Mouse (Mus musculus): ENCODE results near the gene Arfgap2. TPM values are rescaled to one million over a fixed set of nuclear protein-coding genes. Genes with fewer than 3 reads are reported as not detected.

Arfgap2 gene
- total RNA-seq, 1 experiment from 2014 or later = 37.3 TPM

GRCm38 (mm10) chr2:91258054-91258453, 6.7 kb upstream of the Arfgap2 start:
- no peak for ATAC-seq (replicated peaks; ENCODE audit: low read depth, poor library complexity, severe bottlenecking)

GRCm38 (mm10) chr2:91258830-91259229, 5.9 kb upstream of the Arfgap2 start:
- no peak for ATAC-seq (replicated peaks; ENCODE audit: low read depth, poor library complexity, severe bottlenecking)

GRCm38 (mm10) chr2:91259493-91259892, 5.3 kb upstream of the Arfgap2 start:
- ATAC-seq (replicated peaks; ENCODE audit: low read depth, poor library complexity, severe bottlenecking) = no peak

- ATAC-seq (replicated peaks; ENCODE audit: low read depth, poor library complexity, severe bottlenecking) = no peak
These were observed 798 bp upstream of the Arfgap2 start for GRCm38 (mm10) chr2:91263692-91264660.

- ATAC-seq (replicated peaks; ENCODE audit: low read depth, poor library complexity, severe bottlenecking) = no peak
These were observed 3.3 kb downstream of the Arfgap2 start for GRCm38 (mm10) chr2:91268042-91268441.

GRCm38 (mm10) chr2:91268706-91269105, 3.9 kb downstream of the Arfgap2 start:
- ATAC-seq (replicated peaks; ENCODE audit: low read depth, poor library complexity, severe bottlenecking) = no peak

GRCm38 (mm10) chr2:91269687-91270133, 4.9 kb downstream of the Arfgap2 start:
- no peak for ATAC-seq (replicated peaks; ENCODE audit: low read depth, poor library complexity, severe bottlenecking)

- ATAC-seq (replicated peaks; ENCODE audit: low read depth, poor library complexity, severe bottlenecking) = no peak
These were observed 14.1 kb downstream of the Arfgap2 start for GRCm38 (mm10) chr2:91278749-91279371.

GRCm38 (mm10) chr2:91279372-91279755, 14.6 kb downstream of the Arfgap2 start:
- no peak for ATAC-seq (replicated peaks; ENCODE audit: low read depth, poor library complexity, severe bottlenecking)

GRCm38 (mm10) chr2:91281366-91281765, 16.6 kb downstream of the Arfgap2 start:
- no peak for ATAC-seq (replicated peaks; ENCODE audit: low read depth, poor library complexity, severe bottlenecking)

GRCm38 (mm10) chr2:91283972-91284371, 19.2 kb downstream of the Arfgap2 start:
- ATAC-seq (replicated peaks; ENCODE audit: low read depth, poor library complexity, severe bottlenecking) = no peak

GRCm38 (mm10) chr2:91284375-91285199, 19.8 kb downstream of the Arfgap2 start:
- no peak for ATAC-seq (replicated peaks; ENCODE audit: low read depth, poor library complexity, severe bottlenecking)

GRCm38 (mm10) chr2:91285885-91286505, 21.2 kb downstream of the Arfgap2 start:
- peak; percentile 78 for ATAC-seq (replicated peaks; ENCODE audit: low read depth, poor library complexity, severe bottlenecking)

- ATAC-seq (replicated peaks; ENCODE audit: low read depth, poor library complexity, severe bottlenecking) = no peak
These were observed 22.8 kb downstream of the Arfgap2 start for GRCm38 (mm10) chr2:91287563-91287962.

- ATAC-seq (replicated peaks; ENCODE audit: low read depth, poor library complexity, severe bottlenecking) = no peak
These were observed 26.6 kb downstream of the Arfgap2 start for GRCm38 (mm10) chr2:91291197-91292007.

- no peak for ATAC-seq (replicated peaks; ENCODE audit: low read depth, poor library complexity, severe bottlenecking)
These were observed 29.5 kb downstream of the Arfgap2 start for GRCm38 (mm10) chr2:91294226-91294625.

GRCm38 (mm10) chr2:91295895-91296294, 31.1 kb downstream of the Arfgap2 start:
- no peak for ATAC-seq (replicated peaks; ENCODE audit: low read depth, poor library complexity, severe bottlenecking)

GRCm38 (mm10) chr2:91299156-91299555, 34.4 kb downstream of the Arfgap2 start:
- ATAC-seq (replicated peaks; ENCODE audit: low read depth, poor library complexity, severe bottlenecking) = no peak

GRCm38 (mm10) chr2:91300784-91301183, 36.0 kb downstream of the Arfgap2 start:
- no peak for ATAC-seq (replicated peaks; ENCODE audit: low read depth, poor library complexity, severe bottlenecking)
